Mouse (Mus musculus) kidney, adult 2 months (tissue): ENCODE measurements at regions not wholly inside any gene's neighbourhood (a gene's known extent, or its start where the extent isn't known, plus 50 kb on each side); places are given as distances from the start of the nearest gene placed in this dataset.

Experiments used
- DNase-seq: peaks from one replicate; pipeline ENCODE4 v3.0.0; 2021
- H3K27ac ChIP-seq: fragments of 200-500 bp; 2 replicates; pipeline ENCODE4 v1.5.1; 2012; ENCODE audit warnings: low read depth, low read length, control low read depth, inconsistent platforms; ENCODE audit not compliant: insufficient read depth
- H3K27me3 ChIP-seq: fragments of 200-500 bp; replicated peaks from 2 replicates; pipeline ENCODE4 v1.6.1; 2012; ENCODE audit warnings: mild to moderate bottlenecking, moderate library complexity, low read length, inconsistent platforms; ENCODE audit not compliant: control insufficient read depth, insufficient read depth
- H3K36me3 ChIP-seq: fragments of 200-500 bp; 2 replicates; pipeline ENCODE4 v1.6.1; 2012; ENCODE audit warnings: mild to moderate bottlenecking, moderate library complexity, low read length, inconsistent platforms; ENCODE audit not compliant: control insufficient read depth, insufficient read depth
- H3K4me1 ChIP-seq: fragments of 200-500 bp; 2 replicates; pipeline ENCODE4 v1.6.1; 2011; ENCODE audit warnings: low read length; ENCODE audit not compliant: control insufficient read depth, insufficient read depth
- H3K4me3 ChIP-seq: fragments of 200-500 bp; 2 replicates; pipeline ENCODE4 v1.5.1; 2011; ENCODE audit warnings: mild to moderate bottlenecking, low read depth, low read length, control low read depth; ENCODE audit not compliant: insufficient read depth
- CTCF ChIP-seq: fragments of 200-500 bp; conservative IDR thresholded peaks from 2 replicates; pipeline ENCODE4 v1.5.1; 2011; ENCODE audit warnings: low read depth, mild to moderate bottlenecking, control low read depth, low read length, moderate library complexity, mixed read lengths; ENCODE audit not compliant: insufficient read depth, insufficient read length
- POLR2A ChIP-seq: fragments of 200-500 bp; IDR thresholded peaks from one replicate; pipeline ENCODE4 v1.6.1; 2011; ENCODE audit warnings: low read depth, low read length, control low read depth
- WGBS: fragments of 180-500 bp; shearing (Covaris S2); methylation state at CpG from one replicate; pipeline ENCODE4 v1.1.7; 2018; 5-methylcytosine and 5-hydroxymethylcytosine counted together

- no peaks in the 10 kb centered on the region for H3K27me3 ChIP-seq
- WGBS = 61% methylated on average over 6 of the region's 6 CpGs
- TF ChIP-seq CTCF (no peak), POLR2A (no peak)
- H3K36me3 ChIP-seq = no peaks in the 10 kb centered on the region
- H3K4me3 ChIP-seq = no peak overlapping the region
- H3K27ac ChIP-seq = no peak overlapping the region
- no peak for DNase-seq
- peaks cover 6% of the 10 kb centered on the region; the same call in 1 of the 2 replicates for H3K4me1 ChIP-seq
Measured at GRCm38 (mm10) chr10:67388755-67389154, 103.7 kb upstream of the Nrbf2 start.

GRCm38 (mm10) chr10:67400434-67400833, 115.3 kb upstream of the Nrbf2 start:
- H3K27me3 ChIP-seq = no peaks in the 10 kb centered on the region
- H3K4me1 ChIP-seq = no peaks in the 10 kb centered on the region
- no peak for TF ChIP-seq POLR2A
- TF ChIP-seq CTCF = no peak
- H3K4me3 ChIP-seq = no peak overlapping the region
- WGBS = 51% methylated on average over 5 of the region's 5 CpGs
- no peak overlapping the region for H3K27ac ChIP-seq
- DNase-seq = no peak
- no peaks in the 10 kb centered on the region for H3K36me3 ChIP-seq

GRCm38 (mm10) chr10:67401409-67401808, 116.3 kb upstream of the Nrbf2 start:
- H3K27me3 ChIP-seq = no peaks in the 10 kb centered on the region
- TF ChIP-seq POLR2A (no peak), CTCF (no peak)
- 51% methylated on average over 6 of the region's 6 CpGs for WGBS
- no peak for DNase-seq
- H3K27ac ChIP-seq = no peak overlapping the region
- no peaks in the 10 kb centered on the region for H3K4me1 ChIP-seq
- H3K36me3 ChIP-seq = no peaks in the 10 kb centered on the region
- no peak overlapping the region for H3K4me3 ChIP-seq

- H3K27me3 ChIP-seq = no peaks in the 10 kb centered on the region
- no peak overlapping the region for H3K4me3 ChIP-seq
- no peaks in the 10 kb centered on the region for H3K4me1 ChIP-seq
- no peaks in the 10 kb centered on the region for H3K36me3 ChIP-seq
- WGBS = 84% methylated on average over 8 of the region's 8 CpGs
- no peak for TF ChIP-seq POLR2A
- no peak for TF ChIP-seq CTCF
- DNase-seq = no peak
- H3K27ac ChIP-seq = no peak overlapping the region
Measured at GRCm38 (mm10) chr10:67417529-67417928, 117.7 kb upstream of the Egr2 start.

GRCm38 (mm10) chr10:67420761-67421160, 114.5 kb upstream of the Egr2 start:
- DNase-seq = no peak
- no peaks in the 10 kb centered on the region for H3K27me3 ChIP-seq
- H3K4me3 ChIP-seq = no peak overlapping the region
- H3K36me3 ChIP-seq = no peaks in the 10 kb centered on the region
- H3K27ac ChIP-seq = no peak overlapping the region
- 72% methylated on average over 5 of the region's 5 CpGs for WGBS
- TF ChIP-seq CTCF = no peak
- TF ChIP-seq POLR2A = no peak
- H3K4me1 ChIP-seq = no peaks in the 10 kb centered on the region

- Histone ChIP-seq H3K4me1 (no peaks in the 10 kb centered on the region), H3K4me3 (no peak overlapping the region), H3K27ac (no peak overlapping the region), H3K36me3 (no peaks in the 10 kb centered on the region), H3K27me3 (no peaks in the 10 kb centered on the region)
- TF ChIP-seq POLR2A (no peak), CTCF (no peak)
- WGBS = 97% methylated on average over 6 of the region's 6 CpGs
- no peak for DNase-seq
Measured at GRCm38 (mm10) chr10:67425407-67425806, 109.9 kb upstream of the Egr2 start.

GRCm38 (mm10) chr10:67427220-67427619, 108.1 kb upstream of the Egr2 start:
- H3K36me3 ChIP-seq = no peaks in the 10 kb centered on the region
- no peak overlapping the region for H3K4me3 ChIP-seq
- H3K4me1 ChIP-seq = no peaks in the 10 kb centered on the region
- H3K27ac ChIP-seq = no peak overlapping the region
- TF ChIP-seq CTCF (no peak), POLR2A (no peak)
- WGBS = 54% methylated on average over 10 of the region's 10 CpGs
- no peak for DNase-seq
- H3K27me3 ChIP-seq = no peaks in the 10 kb centered on the region

- no peaks in the 10 kb centered on the region for H3K27me3 ChIP-seq
- no peak overlapping the region for H3K4me3 ChIP-seq
- no peak overlapping the region for H3K27ac ChIP-seq
- TF ChIP-seq CTCF (no peak), POLR2A (no peak)
- H3K4me1 ChIP-seq = no peaks in the 10 kb centered on the region
- H3K36me3 ChIP-seq = no peaks in the 10 kb centered on the region
- 78% methylated on average over 2 of the region's 2 CpGs for WGBS
- DNase-seq = no peak
Measured at GRCm38 (mm10) chr10:67430805-67431204, 104.5 kb upstream of the Egr2 start.
